Mouse (Mus musculus): Measurements from ENCODE around the gene Trp53bp2. TPM values are rescaled to one million over a fixed set of nuclear protein-coding genes. Genes with fewer than 3 reads are reported as not detected.

Gene Trp53bp2
- total and polyA plus RNA-seq, 2 experiments from 2014 or later, result 11.2 to 20.8 TPM

GRCm38 (mm10) chr1:182501815-182502405 lies 92.9 kb downstream of the Trp53bp2 start:
- Histone ChIP-seq H3K4me2 (ENCODE audit: low read depth, low read length) (no peak overlapping the region), H3K4me1 (ENCODE audit: insufficient read depth, low read length) (0 out of 2 replicates have a peak, but pooled peaks cover 7% of the 10 kb centered on the region), H3K27me3 (ENCODE audit: insufficient read depth, low read length) (no peaks in the 10 kb centered on the region), H3K9me3 (ENCODE audit: low read length) (no peaks in the 10 kb centered on the region), H3K27ac (no peak overlapping the region), H3K9ac (replicated peaks; ENCODE audit: low read length) (no peak overlapping the region), H3K4me3 (ENCODE audit: low read length) (no peak overlapping the region), H3K36me3 (ENCODE audit: insufficient read depth, low read length) (no peaks in the 10 kb centered on the region)
- TF ChIP-seq CTCF (IDR thresholded peaks at IDR 0.05; ENCODE audit: low read depth), result no peak
- DNase-seq (ENCODE audit: low spot score) (no peak), ATAC-seq (no peak)
- WGBS, result 87% methylated on average over 7 of the region's 7 CpGs

- 88% methylated on average over 7 of the region's 7 CpGs for WGBS
Measured at GRCm38 (mm10) chr1:182502491-182503050, 93.6 kb downstream of the Trp53bp2 start.

GRCm38 (mm10) chr1:182503206-182503900 lies 94.4 kb downstream of the Trp53bp2 start:
- no peak for ATAC-seq
- Histone ChIP-seq H3K4me3 (ENCODE audit: low read length) (no peak overlapping the region), H3K27ac (no peak overlapping the region), H3K9ac (replicated peaks; ENCODE audit: low read length) (no peak overlapping the region), H3K27me3 (ENCODE audit: insufficient read depth, low read length) (no peaks in the 10 kb centered on the region), H3K9me3 (ENCODE audit: low read length) (no peaks in the 10 kb centered on the region), H3K4me2 (ENCODE audit: low read depth, low read length) (no peak overlapping the region), H3K4me1 (ENCODE audit: insufficient read depth, low read length) (0 out of 2 replicates have a peak, but pooled peaks cover 7% of the 10 kb centered on the region), H3K36me3 (ENCODE audit: insufficient read depth, low read length) (no peaks in the 10 kb centered on the region)
- no peak for TF ChIP-seq CTCF (IDR thresholded peaks at IDR 0.05; ENCODE audit: low read depth)
- DNase-seq (ENCODE audit: low spot score), result no peak
- 88% methylated on average over 13 of the region's 13 CpGs for WGBS

More at GRCm38 (mm10) chr1:182502491-182503050, 93.6 kb downstream of the Trp53bp2 start:
- Histone ChIP-seq H3K4me3 (ENCODE audit: low read length) (no peak overlapping the region), H3K27ac (no peak overlapping the region), H3K4me2 (ENCODE audit: low read depth, low read length) (no peak overlapping the region), H3K4me1 (ENCODE audit: insufficient read depth, low read length) (0 out of 2 replicates have a peak, but pooled peaks cover 7% of the 10 kb centered on the region), H3K27me3 (ENCODE audit: insufficient read depth, low read length) (no peaks in the 10 kb centered on the region), H3K9ac (replicated peaks; ENCODE audit: low read length) (no peak overlapping the region), H3K36me3 (ENCODE audit: insufficient read depth, low read length) (no peaks in the 10 kb centered on the region), H3K9me3 (ENCODE audit: low read length) (no peaks in the 10 kb centered on the region)
- ATAC-seq, result peak; percentile 28; the same call in 1 of the 2 replicates
- no peak for TF ChIP-seq CTCF (IDR thresholded peaks at IDR 0.05; ENCODE audit: low read depth)
- no peak for DNase-seq (ENCODE audit: low spot score)

- ATAC-seq (no peak), DNase-seq (ENCODE audit: low spot score) (peak; percentile 66)
- Histone ChIP-seq H3K9ac (replicated peaks; ENCODE audit: low read length) (no peak overlapping the region), H3K4me2 (ENCODE audit: low read depth, low read length) (no peak overlapping the region), H3K4me1 (ENCODE audit: insufficient read depth, low read length) (0 out of 2 replicates have a peak, but pooled peaks cover 7% of the 10 kb centered on the region), H3K27me3 (ENCODE audit: insufficient read depth, low read length) (no peaks in the 10 kb centered on the region), H3K27ac (no peak overlapping the region), H3K36me3 (ENCODE audit: insufficient read depth, low read length) (no peaks in the 10 kb centered on the region; the same call in 1 of the 2 replicates), H3K9me3 (ENCODE audit: low read length) (no peaks in the 10 kb centered on the region), H3K4me3 (ENCODE audit: low read length) (no peak overlapping the region)
- no peak for TF ChIP-seq CTCF (IDR thresholded peaks at IDR 0.05; ENCODE audit: low read depth)
- 17% methylated on average over 4 of the region's 4 CpGs for WGBS
Measured at GRCm38 (mm10) chr1:182504223-182504622, 95.3 kb downstream of the Trp53bp2 start.

- H3K4me2 ChIP-seq (ENCODE audit: low read depth, low read length), result no peak overlapping the region
- no peak overlapping the region for H3K4me3 ChIP-seq (ENCODE audit: low read length)
- ATAC-seq (no peak), DNase-seq (ENCODE audit: low spot score) (no peak)
- no peak overlapping the region for H3K9ac ChIP-seq (replicated peaks; ENCODE audit: low read length)
- TF ChIP-seq CTCF (IDR thresholded peaks at IDR 0.05; ENCODE audit: low read depth), result no peak
- 89% methylated on average over 3 of the region's 3 CpGs for WGBS
- H3K4me1 ChIP-seq (ENCODE audit: insufficient read depth, low read length), result 0 out of 2 replicates have a peak, but pooled peaks cover 7% of the 10 kb centered on the region
- no peaks in the 10 kb centered on the region for H3K27me3 ChIP-seq (ENCODE audit: insufficient read depth, low read length)
- no peaks in the 10 kb centered on the region for H3K9me3 ChIP-seq (ENCODE audit: low read length)
- H3K27ac ChIP-seq, result no peak overlapping the region
- H3K36me3 ChIP-seq (ENCODE audit: insufficient read depth, low read length), result peaks cover 3% of the 10 kb centered on the region
Measured at GRCm38 (mm10) chr1:182505291-182505690, 96.3 kb downstream of the Trp53bp2 start.

GRCm38 (mm10) chr1:182506229-182506986 lies 97.4 kb downstream of the Trp53bp2 start:
- Histone ChIP-seq H3K27me3 (ENCODE audit: insufficient read depth, low read length) (no peaks in the 10 kb centered on the region), H3K9me3 (ENCODE audit: low read length) (no peaks in the 10 kb centered on the region), H3K9ac (replicated peaks; ENCODE audit: low read length) (no peak overlapping the region), H3K4me2 (ENCODE audit: low read depth, low read length) (no peak overlapping the region), H3K4me3 (ENCODE audit: low read length) (no peak overlapping the region), H3K36me3 (ENCODE audit: insufficient read depth, low read length) (peaks cover 13% of the 10 kb centered on the region), H3K4me1 (ENCODE audit: insufficient read depth, low read length) (0 out of 2 replicates have a peak, but pooled peaks cover 7% of the 10 kb centered on the region), H3K27ac (0 out of 2 replicates have a peak overlapping the region, but pooled peaks have one; percentile 13)
- ATAC-seq (no peak), DNase-seq (ENCODE audit: low spot score) (no peak)
- WGBS, result 69% methylated on average over 7 of the region's 7 CpGs
- peak; percentile 16; the same call in 1 of the 2 replicates for TF ChIP-seq CTCF (IDR thresholded peaks at IDR 0.05; ENCODE audit: low read depth)

Measured in hindbrain, postnatal 0 days (tissue).